Mouse (Mus musculus): Measurements from ENCODE around the gene Gm10295. TPM values are rescaled to one million over a fixed set of nuclear protein-coding genes. Genes with fewer than 3 reads are reported as not detected.

Gm10295 gene
- total and polyA plus RNA-seq, 2 experiments = not detected

DNA sequence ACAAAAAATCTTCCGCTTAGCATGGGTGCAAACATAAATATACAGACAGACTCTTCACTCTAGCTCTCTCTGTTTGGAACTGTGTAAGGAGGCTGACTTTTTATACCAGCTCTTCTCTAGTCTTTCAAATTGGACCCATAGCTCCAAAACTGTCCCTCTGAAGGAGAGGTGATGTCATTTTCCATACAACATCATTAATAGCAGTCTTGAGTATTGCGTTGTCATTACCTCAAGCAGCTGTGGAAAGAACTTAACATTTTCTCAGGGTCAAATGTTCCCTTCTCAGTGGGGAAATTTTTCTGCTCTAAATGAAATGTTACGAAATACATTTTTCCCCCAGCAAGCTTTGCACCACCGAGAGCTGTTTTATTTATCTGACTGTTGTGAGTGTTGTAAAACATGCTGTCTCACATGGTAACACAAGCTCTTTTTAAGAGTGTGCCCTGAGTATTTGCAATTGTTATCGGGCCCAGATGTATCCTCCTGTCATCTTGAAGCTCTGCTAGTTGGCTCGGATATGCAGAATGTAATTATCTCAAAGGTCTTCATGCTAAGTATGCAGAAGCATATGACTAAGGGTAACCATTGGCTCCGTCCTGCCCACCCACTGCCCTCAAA is 38.0 kb downstream of the Gm10295 start:
- TF ChIP-seq POLR2A (IDR thresholded peaks at IDR 0.05; ENCODE audit: extremely low read depth, insufficient read depth, low read length) (no peak), CTCF (IDR thresholded peaks at IDR 0.05; ENCODE audit: low read depth, low read length) (no peak)
- no peaks in the 10 kb centered on the region for H3K79me2 ChIP-seq (ENCODE audit: control insufficient read depth, insufficient read depth, low read length)
- peak overlapping the region; percentile 46; the same call in 1 of the 2 replicates for H3K27ac ChIP-seq (replicated peaks; ENCODE audit: insufficient read depth, low read depth, low read length)
- peaks cover 2% of the 10 kb centered on the region; the same call in 1 of the 2 replicates for H3K4me1 ChIP-seq (ENCODE audit: control insufficient read depth, insufficient read depth, low read length)
- 76% methylated on average over 7 of the region's 7 CpGs for WGBS
- no peak overlapping the region for H3K9ac ChIP-seq (ENCODE audit: low read depth, low read length)
- no peaks in the 10 kb centered on the region for H3K36me3 ChIP-seq (ENCODE audit: control insufficient read depth, insufficient read depth, low read length)
- no peak for DNase-seq (ENCODE audit: extremely low read depth, low read depth, low spot score)
- H3K27me3 ChIP-seq (ENCODE audit: control insufficient read depth, insufficient read depth, low read length) = no peaks in the 10 kb centered on the region
- H3K4me3 ChIP-seq (ENCODE audit: insufficient read depth, low read depth, low read length) = no peak overlapping the region

DNA sequence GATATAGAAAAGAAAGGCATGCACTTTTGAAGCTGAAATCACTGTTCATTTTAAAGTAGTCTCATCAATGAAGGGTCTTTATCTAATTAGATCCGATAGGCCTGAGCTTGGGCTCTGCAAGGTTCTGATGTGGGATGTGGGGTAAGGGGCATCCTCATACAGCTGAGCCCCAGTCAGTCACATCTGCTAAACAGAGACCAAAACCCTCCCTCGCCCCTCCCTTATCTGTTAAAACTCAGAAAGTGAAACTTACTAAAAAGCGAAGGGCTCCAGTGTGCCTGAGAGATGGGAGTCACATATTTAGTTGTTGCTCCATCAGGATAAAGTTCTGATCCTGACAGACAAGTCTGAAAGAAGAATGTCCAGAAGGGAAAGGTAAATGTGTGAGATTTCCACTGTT is 38.9 kb downstream of the Gm10295 start:
- H3K36me3 ChIP-seq (ENCODE audit: control insufficient read depth, insufficient read depth, low read length) = no peaks in the 10 kb centered on the region
- TF ChIP-seq POLR2A (IDR thresholded peaks at IDR 0.05; ENCODE audit: extremely low read depth, insufficient read depth, low read length) (no peak), CTCF (IDR thresholded peaks at IDR 0.05; ENCODE audit: low read depth, low read length) (no peak)
- H3K4me1 ChIP-seq (ENCODE audit: control insufficient read depth, insufficient read depth, low read length) = peaks cover 2% of the 10 kb centered on the region; the same call in 1 of the 2 replicates
- H3K9ac ChIP-seq (ENCODE audit: low read depth, low read length) = peak overlapping the region; percentile 32; the same call in 1 of the 2 replicates
- peak overlapping the region; percentile 46 for H3K27ac ChIP-seq (replicated peaks; ENCODE audit: insufficient read depth, low read depth, low read length)
- no peaks in the 10 kb centered on the region for H3K27me3 ChIP-seq (ENCODE audit: control insufficient read depth, insufficient read depth, low read length)
- DNase-seq (ENCODE audit: extremely low read depth, low read depth, low spot score) = no peak
- WGBS = 71% methylated on average over 3 of the region's 3 CpGs
- H3K4me3 ChIP-seq (ENCODE audit: insufficient read depth, low read depth, low read length) = no peak overlapping the region
- H3K79me2 ChIP-seq (ENCODE audit: control insufficient read depth, insufficient read depth, low read length) = no peaks in the 10 kb centered on the region

DNA sequence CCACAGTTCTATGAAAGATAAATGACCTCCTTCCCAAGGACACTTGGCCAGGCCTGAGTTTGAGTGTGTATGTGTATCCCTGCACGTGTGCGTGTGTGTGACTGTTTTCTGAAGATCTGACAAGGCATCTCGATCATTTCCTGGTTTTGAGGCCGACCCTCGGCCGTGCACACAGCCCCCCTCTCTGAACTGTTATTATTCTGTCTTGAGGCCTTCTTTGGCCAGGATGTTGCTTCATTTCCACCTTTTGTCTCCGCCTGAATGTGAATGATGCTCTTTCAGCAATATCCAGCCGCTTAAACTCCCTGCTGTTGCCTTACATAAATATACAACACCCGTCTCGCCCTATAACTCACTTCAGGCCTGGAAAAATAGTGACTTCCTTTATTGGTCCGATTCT is 39.9 kb downstream of the Gm10295 start:
- Histone ChIP-seq H3K36me3 (ENCODE audit: control insufficient read depth, insufficient read depth, low read length) (no peaks in the 10 kb centered on the region), H3K4me1 (ENCODE audit: control insufficient read depth, insufficient read depth, low read length) (peaks cover 2% of the 10 kb centered on the region; the same call in 1 of the 2 replicates), H3K27me3 (ENCODE audit: control insufficient read depth, insufficient read depth, low read length) (no peaks in the 10 kb centered on the region), H3K9ac (ENCODE audit: low read depth, low read length) (no peak overlapping the region), H3K4me3 (ENCODE audit: insufficient read depth, low read depth, low read length) (no peak overlapping the region), H3K79me2 (ENCODE audit: control insufficient read depth, insufficient read depth, low read length) (no peaks in the 10 kb centered on the region), H3K27ac (replicated peaks; ENCODE audit: insufficient read depth, low read depth, low read length) (peak overlapping the region; percentile 11)
- no peak for TF ChIP-seq CTCF (IDR thresholded peaks at IDR 0.05; ENCODE audit: low read depth, low read length)
- TF ChIP-seq POLR2A (IDR thresholded peaks at IDR 0.05; ENCODE audit: extremely low read depth, insufficient read depth, low read length) = no peak
- 80% methylated on average over 11 of the region's 11 CpGs for WGBS
- peak; percentile 26 for DNase-seq (ENCODE audit: extremely low read depth, low read depth, low spot score)

DNA sequence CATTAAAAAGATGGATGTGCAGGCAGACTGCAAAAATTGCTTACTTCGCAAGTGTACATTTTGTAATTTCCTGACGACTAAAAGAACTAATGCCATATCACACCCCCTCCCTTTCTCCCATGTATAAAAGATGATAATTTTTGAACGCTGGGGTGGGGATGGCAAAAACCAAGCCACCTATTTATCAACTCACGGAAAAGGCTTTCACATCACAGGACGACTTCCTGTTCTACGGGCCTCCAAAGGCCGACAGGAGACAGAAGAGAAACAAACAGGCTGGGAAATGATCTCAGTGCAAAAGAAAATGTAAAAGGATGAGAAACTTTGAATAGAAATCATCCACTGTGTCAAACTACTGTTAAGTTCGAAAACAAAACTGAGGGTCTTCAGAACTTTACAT is 43.2 kb downstream of the Gm10295 start:
- TF ChIP-seq POLR2A (IDR thresholded peaks at IDR 0.05; ENCODE audit: extremely low read depth, insufficient read depth, low read length) = no peak
- no peak for TF ChIP-seq CTCF (IDR thresholded peaks at IDR 0.05; ENCODE audit: low read depth, low read length)

DNA sequence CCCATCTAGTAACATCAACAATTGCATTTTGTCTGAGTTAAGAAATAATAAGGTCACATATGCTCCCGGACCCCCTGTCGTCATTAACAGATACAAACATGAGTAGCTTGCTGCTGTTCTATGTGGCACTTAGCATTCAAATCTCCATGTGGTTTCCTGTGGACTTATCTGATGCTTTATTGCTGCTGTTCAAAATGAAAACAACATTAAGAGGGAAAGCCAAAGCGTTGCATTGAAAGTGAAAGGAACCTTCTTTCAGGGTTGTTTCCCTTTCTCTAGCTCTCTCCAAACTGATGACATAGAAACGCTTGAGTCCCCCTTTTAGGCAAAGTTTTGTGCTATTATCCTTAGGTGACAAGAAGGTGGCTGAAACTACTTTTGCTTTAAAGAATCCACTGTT is 48.6 kb downstream of the Gm10295 start:
- no peaks in the 10 kb centered on the region for H3K79me2 ChIP-seq (ENCODE audit: control insufficient read depth, insufficient read depth, low read length)
- no peaks in the 10 kb centered on the region for H3K27me3 ChIP-seq (ENCODE audit: control insufficient read depth, insufficient read depth, low read length)
- no peak for DNase-seq (ENCODE audit: extremely low read depth, low read depth, low spot score)
- H3K27ac ChIP-seq (replicated peaks; ENCODE audit: insufficient read depth, low read depth, low read length) = no peak overlapping the region
- no peaks in the 10 kb centered on the region for H3K36me3 ChIP-seq (ENCODE audit: control insufficient read depth, insufficient read depth, low read length)
- H3K4me1 ChIP-seq (ENCODE audit: control insufficient read depth, insufficient read depth, low read length) = no peaks in the 10 kb centered on the region
- no peak overlapping the region for H3K4me3 ChIP-seq (ENCODE audit: insufficient read depth, low read depth, low read length)
- WGBS = 72% methylated on average over 4 of the region's 4 CpGs
- no peak overlapping the region for H3K9ac ChIP-seq (ENCODE audit: low read depth, low read length)
- TF ChIP-seq POLR2A (IDR thresholded peaks at IDR 0.05; ENCODE audit: extremely low read depth, insufficient read depth, low read length) = no peak
- TF ChIP-seq CTCF (IDR thresholded peaks at IDR 0.05; ENCODE audit: low read depth, low read length) = no peak

More for the DNA sequence above, 43.2 kb downstream of the Gm10295 start:
- Histone ChIP-seq H3K27me3 (ENCODE audit: control insufficient read depth, insufficient read depth, low read length) (no peaks in the 10 kb centered on the region), H3K27ac (replicated peaks; ENCODE audit: insufficient read depth, low read depth, low read length) (0 out of 2 replicates have a peak overlapping the region, but pooled peaks have one; percentile 15), H3K4me1 (ENCODE audit: control insufficient read depth, insufficient read depth, low read length) (peaks cover 2% of the 10 kb centered on the region; the same call in 1 of the 2 replicates), H3K79me2 (ENCODE audit: control insufficient read depth, insufficient read depth, low read length) (no peaks in the 10 kb centered on the region), H3K4me3 (ENCODE audit: insufficient read depth, low read depth, low read length) (no peak overlapping the region), H3K9ac (ENCODE audit: low read depth, low read length) (no peak overlapping the region), H3K36me3 (ENCODE audit: control insufficient read depth, insufficient read depth, low read length) (no peaks in the 10 kb centered on the region)
- no peak for DNase-seq (ENCODE audit: extremely low read depth, low read depth, low spot score)
- WGBS = 76% methylated on average over 8 of the region's 8 CpGs

Data from liver, adult 2 months (tissue).